Mouse (Mus musculus): ENCODE data around the gene Rspo1.

- TF ChIP-seq GATA1 (IDR thresholded peaks at IDR 0.05; ENCODE audit: low read length) (no peak), TAL1 (IDR thresholded peaks at IDR 0.05; ENCODE audit: low read length) (no peak)
Measured at GRCm38 (mm10) chr4:124944961-124945360, 41.3 kb upstream of the Rspo1 start.

All from erythroblast, embryonic 14.5 days (primary cell).